Mouse (Mus musculus) hindbrain, postnatal 0 days (tissue): ENCODE measurements around the gene Iqgap2. TPM values are rescaled to one million over a fixed set of nuclear protein-coding genes. Genes with fewer than 3 reads are reported as not detected.

Experiments
- ATAC-seq: fragments of 200-750 bp; cut with Nextera tagmentation; 2 replicates; pipeline ENCODE4 v1.8.0; 2017; ENCODE audit warnings: mild to moderate bottlenecking, moderate TSS enrichment, moderate library complexity
- DNase-seq: peaks from one replicate; pipeline ENCODE4 v3.0.0-alpha.2; 2015; ENCODE audit warnings: low spot score
- H3K27ac ChIP-seq: fragments of 300-500 bp; sonication (generic); 2 replicates; pipeline ENCODE4 v1.5.1; 2014; ENCODE audit warnings: mild to moderate bottlenecking
- H3K27me3 ChIP-seq: fragments of 300-500 bp; sonication (generic); 2 replicates; pipeline ENCODE4 v1.6.1; 2014; ENCODE audit warnings: low read length, mixed read lengths; ENCODE audit not compliant: insufficient read depth
- H3K36me3 ChIP-seq: fragments of 300-500 bp; sonication (generic); 2 replicates; pipeline ENCODE4 v1.6.1; 2014; ENCODE audit warnings: low read length, mixed read lengths; ENCODE audit not compliant: insufficient read depth
- H3K4me1 ChIP-seq: fragments of 300-500 bp; sonication (generic); 2 replicates; pipeline ENCODE4 v1.6.1; 2014; ENCODE audit warnings: antibody characterized with exemption, low read length, mixed read lengths; ENCODE audit not compliant: insufficient read depth
- H3K4me2 ChIP-seq: fragments of 300-500 bp; sonication (generic); 2 replicates; pipeline ENCODE4 v1.6.1; 2014; ENCODE audit warnings: low read depth, mild to moderate bottlenecking, low read length, moderate library complexity, mixed read lengths
- H3K4me3 ChIP-seq: fragments of 300-500 bp; sonication (generic); 2 replicates; pipeline ENCODE4 v1.5.1; 2014; ENCODE audit warnings: low read length
- H3K9ac ChIP-seq: fragments of 300-500 bp; sonication (generic); replicated peaks from 2 replicates; pipeline ENCODE4 v1.6.1; 2014; ENCODE audit warnings: mild to moderate bottlenecking, low read length, moderate library complexity, mixed read lengths
- H3K9me3 ChIP-seq: fragments of 300-500 bp; sonication (generic); 2 replicates; pipeline ENCODE4 v1.6.1; 2016; ENCODE audit warnings: low read length, mixed read lengths
- CTCF ChIP-seq: IDR thresholded peaks from 2 replicates; pipeline ENCODE4 v1.5.1; 2016; ENCODE audit warnings: antibody characterized with exemption, control low read depth, low read depth
- WGBS: fragments of 180-500 bp; shearing (Covaris S2); extraction: QIAGEN DNeasy Blood & Tissue Kit; methylation state at CpG from one replicate; pipeline ENCODE4 v1.1.7; 2014; 5-methylcytosine and 5-hydroxymethylcytosine counted together
- polyA plus RNA-seq: library from polyadenylated mRNA; unstranded; fragments of >200 nt; fragmentation: Nextera tagmentation; extraction: Ambion mirVana; gene quantifications from 2 replicates; pipeline ENCODE4 v1.2.1, GENCODE M21; 2015
- total RNA-seq: library from RNA; depleted of rRNA; stranded (reverse); fragments of >200 nt; gene quantifications from 2 replicates; pipeline ENCODE4 v1.2.3, GENCODE M21; 2014

Iqgap2 gene
- total and polyA plus RNA-seq, 2 experiments from 2014 or later, result 2.9 to 3.1 TPM

DNA sequence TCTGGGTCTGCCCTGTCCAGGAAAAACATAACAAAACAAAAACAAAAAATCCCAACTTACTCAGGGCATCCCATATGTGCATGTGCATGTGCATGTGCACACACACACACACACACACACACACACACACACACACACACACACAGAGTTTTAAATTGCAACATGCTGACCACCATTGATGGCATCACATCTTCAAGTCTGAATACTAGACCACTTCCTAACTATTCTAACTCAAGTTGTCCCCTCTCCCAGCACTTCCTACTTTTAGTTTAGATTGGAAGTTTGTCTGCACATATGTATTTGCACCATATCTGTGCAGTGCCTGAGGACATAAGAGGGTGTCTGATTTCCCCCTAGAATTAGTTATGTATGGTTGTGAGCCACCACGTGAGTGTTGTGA, 49.8 kb downstream of the Iqgap2 start:
- Histone ChIP-seq H3K4me1 (no peaks in the 10 kb centered on the region), H3K27me3 (no peaks in the 10 kb centered on the region), H3K9me3 (no peaks in the 10 kb centered on the region), H3K36me3 (no peaks in the 10 kb centered on the region), H3K9ac (no peak overlapping the region), H3K4me3 (no peak overlapping the region), H3K27ac (no peak overlapping the region), H3K4me2 (no peak overlapping the region)
- no peak for ATAC-seq
- no peak for DNase-seq
- no peak for TF ChIP-seq CTCF
- WGBS, result 91% methylated on average over 1 of the region's 1 CpGs

DNA sequence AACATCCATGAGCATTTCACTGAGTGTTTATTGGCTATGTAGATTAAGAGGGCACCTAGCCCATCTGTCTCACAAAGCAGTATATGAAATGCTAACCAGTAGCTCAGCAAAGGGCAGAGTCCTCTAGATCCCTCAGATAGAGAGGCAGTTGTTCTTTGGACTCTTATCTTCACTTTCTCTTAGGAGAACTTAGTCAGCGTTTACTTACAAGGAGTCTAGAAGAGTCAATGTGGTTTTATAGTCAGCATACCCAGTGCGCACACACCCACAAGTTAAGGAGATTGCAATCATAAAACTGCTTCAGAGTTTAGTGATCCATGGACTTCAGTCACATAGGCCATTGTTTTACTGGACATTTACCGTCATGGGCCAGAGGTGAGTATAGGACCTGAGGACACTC, 54.8 kb downstream of the Iqgap2 start:
- DNase-seq (no peak), ATAC-seq (no peak)
- no peak overlapping the region for H3K27ac ChIP-seq
- peaks cover 11% of the 10 kb centered on the region; the same call in 1 of the 2 replicates for H3K4me1 ChIP-seq
- no peak overlapping the region for H3K4me3 ChIP-seq
- no peaks in the 10 kb centered on the region for H3K36me3 ChIP-seq
- no peak overlapping the region for H3K4me2 ChIP-seq
- WGBS, result 92% methylated on average over 3 of the region's 3 CpGs
- H3K9me3 ChIP-seq, result no peaks in the 10 kb centered on the region
- TF ChIP-seq CTCF, result no peak
- H3K9ac ChIP-seq, result no peak overlapping the region
- no peaks in the 10 kb centered on the region for H3K27me3 ChIP-seq

DNA sequence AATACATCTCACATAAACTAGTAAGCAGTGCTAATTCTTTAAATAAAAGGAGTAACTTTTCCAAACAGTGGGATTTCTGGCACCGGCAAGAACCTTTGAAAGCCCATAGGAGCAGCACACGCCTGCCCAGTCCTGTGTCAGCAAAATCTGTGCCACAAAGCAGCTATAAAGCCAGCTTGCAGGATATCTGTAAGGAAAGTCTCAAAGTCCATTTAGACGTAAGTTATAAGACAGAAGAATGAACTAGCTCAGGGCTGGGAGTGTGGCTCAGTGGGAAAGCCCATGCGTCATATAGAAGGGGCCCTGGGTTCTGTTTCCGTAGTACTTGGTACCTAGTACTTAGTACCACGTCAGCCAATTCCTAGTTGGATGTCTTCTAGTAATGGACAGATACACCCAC, 58.2 kb downstream of the Iqgap2 start:
- Histone ChIP-seq H3K9ac (no peak overlapping the region), H3K27ac (0 out of 2 replicates have a peak overlapping the region, but pooled peaks have one; percentile 0), H3K4me1 (peaks cover 11% of the 10 kb centered on the region; the same call in 1 of the 2 replicates), H3K4me3 (no peak overlapping the region), H3K27me3 (no peaks in the 10 kb centered on the region), H3K9me3 (no peaks in the 10 kb centered on the region), H3K36me3 (no peaks in the 10 kb centered on the region), H3K4me2 (no peak overlapping the region)
- ATAC-seq (no peak), DNase-seq (no peak)
- no peak for TF ChIP-seq CTCF
- 84% methylated on average over 6 of the region's 6 CpGs for WGBS

DNA sequence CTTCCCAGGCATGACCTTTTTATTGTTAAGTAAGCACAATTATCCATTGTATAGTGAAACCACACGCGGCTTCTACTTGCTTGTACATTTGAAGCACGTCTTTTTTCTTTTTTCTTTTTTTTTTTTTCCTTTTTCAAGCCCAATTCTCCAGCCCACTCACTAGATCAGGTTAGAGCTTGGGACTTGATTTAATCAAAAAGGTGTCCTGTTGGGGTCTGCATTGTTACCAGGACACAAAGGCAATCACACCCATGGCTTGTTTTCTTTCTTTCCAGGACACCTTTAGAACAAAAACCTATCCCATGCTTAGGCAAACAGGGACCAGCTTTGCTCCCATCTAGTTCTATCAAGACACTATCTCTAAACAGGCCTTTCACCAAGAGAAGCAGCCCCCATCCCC, 59.0 kb downstream of the Iqgap2 start:
- TF ChIP-seq CTCF, result no peak
- H3K4me3 ChIP-seq, result no peak overlapping the region
- 35% methylated on average over 3 of the region's 3 CpGs for WGBS
- H3K4me2 ChIP-seq, result no peak overlapping the region
- H3K36me3 ChIP-seq, result no peaks in the 10 kb centered on the region
- H3K9ac ChIP-seq, result no peak overlapping the region
- peaks cover 11% of the 10 kb centered on the region; the same call in 1 of the 2 replicates for H3K4me1 ChIP-seq
- H3K27me3 ChIP-seq, result no peaks in the 10 kb centered on the region
- no peak for ATAC-seq
- DNase-seq, result no peak
- H3K27ac ChIP-seq, result no peak overlapping the region
- no peaks in the 10 kb centered on the region for H3K9me3 ChIP-seq

DNA sequence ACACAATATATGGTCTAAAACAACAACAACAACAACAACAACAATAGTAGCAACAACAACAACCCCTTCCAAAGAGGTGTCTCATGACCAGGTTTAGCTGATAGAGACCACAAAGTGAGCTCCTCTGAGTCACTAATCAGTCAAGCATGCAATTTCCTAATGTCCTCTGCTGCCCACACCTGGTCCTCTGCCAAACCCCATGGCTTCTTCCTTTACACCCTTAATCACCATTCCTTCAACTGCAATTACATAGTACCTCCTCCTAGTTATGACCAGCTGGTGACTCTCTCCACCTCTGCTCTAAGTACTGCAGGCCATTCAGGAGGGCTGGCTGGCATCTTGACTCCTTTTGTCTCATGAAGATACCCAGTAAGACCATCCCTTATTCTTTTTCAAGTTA, 60.0 kb downstream of the Iqgap2 start:
- TF ChIP-seq CTCF, result no peak
- peaks cover 11% of the 10 kb centered on the region; the same call in 1 of the 2 replicates for H3K4me1 ChIP-seq
- H3K9me3 ChIP-seq, result no peaks in the 10 kb centered on the region
- H3K9ac ChIP-seq, result no peak overlapping the region
- ATAC-seq, result no peak
- no peak overlapping the region for H3K4me2 ChIP-seq
- no peak for DNase-seq
- H3K36me3 ChIP-seq, result no peaks in the 10 kb centered on the region
- H3K27ac ChIP-seq, result no peak overlapping the region
- H3K27me3 ChIP-seq, result no peaks in the 10 kb centered on the region
- no peak overlapping the region for H3K4me3 ChIP-seq

DNA sequence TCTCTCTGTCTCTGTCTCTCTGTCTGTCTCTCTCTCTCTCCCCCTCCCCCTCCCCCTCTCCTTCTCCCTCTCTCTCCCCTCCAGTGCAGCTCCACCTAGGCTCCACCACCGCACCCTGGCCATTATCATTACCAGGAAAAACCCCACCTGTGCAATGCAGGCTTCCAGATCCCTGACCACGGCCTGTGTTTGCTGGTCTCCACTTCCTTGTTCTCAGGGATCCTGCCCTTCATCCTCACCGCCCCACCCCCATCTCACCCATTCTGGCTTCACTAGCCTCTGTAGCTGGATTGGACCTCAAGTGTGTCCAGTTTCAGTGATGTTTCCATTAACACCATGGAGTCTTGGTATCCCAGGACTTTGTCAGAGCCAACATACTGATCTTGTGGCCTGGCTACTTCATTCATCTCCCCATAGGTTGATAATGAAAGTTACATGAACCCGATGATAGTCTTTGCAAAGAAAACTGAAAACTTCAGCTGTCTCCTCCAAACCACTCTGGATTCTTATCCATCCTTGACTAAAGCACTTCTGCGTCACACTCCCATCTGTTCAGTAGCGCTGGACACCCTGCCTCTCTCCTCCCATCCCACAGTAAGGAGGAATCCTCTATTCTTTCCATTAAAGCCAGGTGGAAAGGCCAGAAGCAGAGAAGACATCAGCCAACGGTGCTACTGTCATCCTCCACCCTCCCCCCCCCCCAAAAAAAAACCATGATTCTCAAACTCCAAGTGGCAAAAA, 62.1 kb downstream of the Iqgap2 start:
- 92% methylated on average over 7 of the region's 7 CpGs for WGBS
- Histone ChIP-seq H3K27me3 (no peaks in the 10 kb centered on the region), H3K9me3 (no peaks in the 10 kb centered on the region), H3K4me3 (no peak overlapping the region), H3K9ac (no peak overlapping the region), H3K36me3 (no peaks in the 10 kb centered on the region), H3K4me2 (no peak overlapping the region), H3K4me1 (peaks cover 11% of the 10 kb centered on the region; the same call in 1 of the 2 replicates), H3K27ac (no peak overlapping the region)
- no peak for TF ChIP-seq CTCF
- DNase-seq (no peak), ATAC-seq (no peak)

DNA sequence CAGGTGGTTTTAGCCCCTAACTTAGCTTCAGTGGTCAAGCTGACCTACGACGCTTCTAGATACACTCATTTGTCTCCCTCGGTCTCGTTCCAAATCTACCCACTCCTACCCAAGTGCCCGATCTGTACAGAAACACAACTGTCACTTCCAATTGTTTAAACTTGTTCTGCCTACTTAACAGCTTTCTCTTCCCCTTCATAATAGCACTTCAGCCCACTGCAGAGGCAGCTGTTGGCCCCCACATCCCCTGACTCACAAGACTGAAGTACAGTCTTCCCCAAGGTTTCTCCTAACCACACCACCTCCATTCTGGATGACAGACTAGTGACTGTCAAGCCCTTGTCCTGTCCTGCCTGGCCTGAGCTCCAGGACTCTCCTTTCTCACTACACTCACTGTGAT, 63.1 kb downstream of the Iqgap2 start:
- TF ChIP-seq CTCF, result no peak
- DNase-seq (no peak), ATAC-seq (no peak)
- peaks cover 11% of the 10 kb centered on the region; the same call in 1 of the 2 replicates for H3K4me1 ChIP-seq
- H3K27ac ChIP-seq, result no peak overlapping the region
- no peak overlapping the region for H3K9ac ChIP-seq
- WGBS, result 88% methylated on average over 5 of the region's 5 CpGs
- H3K9me3 ChIP-seq, result no peaks in the 10 kb centered on the region
- H3K4me3 ChIP-seq, result no peak overlapping the region
- no peaks in the 10 kb centered on the region for H3K27me3 ChIP-seq
- no peaks in the 10 kb centered on the region for H3K36me3 ChIP-seq
- H3K4me2 ChIP-seq, result no peak overlapping the region
